Comparison of ENCODE assay signal across 8 mouse cellular contexts in the genomic region with DNA sequence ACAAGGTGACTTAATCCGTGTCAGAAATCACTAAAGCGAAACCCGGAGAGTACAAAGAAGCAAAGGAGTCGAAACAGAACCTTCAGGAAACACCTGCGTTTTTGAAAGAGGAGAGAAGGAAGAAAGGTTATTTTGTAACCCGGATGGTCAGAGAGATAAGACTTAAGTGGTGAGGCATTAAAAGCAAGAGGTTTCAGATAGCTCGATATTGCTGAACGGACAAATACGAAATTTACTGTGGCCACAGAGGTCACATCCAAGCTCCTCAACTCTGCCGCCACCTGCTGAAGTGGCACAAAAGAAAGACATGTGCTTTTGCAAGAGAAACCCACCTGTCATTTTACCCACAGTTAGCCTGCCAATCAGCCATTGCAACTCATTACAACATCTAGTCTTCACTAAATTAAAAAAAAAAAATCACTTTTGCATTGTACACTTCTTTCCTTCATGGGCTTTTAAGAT. TPM values are rescaled to one million over a fixed set of nuclear protein-coding genes. Genes with fewer than 3 reads are reported as not detected.
DNase-seq lines count a peak whose midpoint lies in the region; ATAC-seq and TF ChIP-seq lines count a peak whose summit lies in the region.

No protein-coding gene starts in this region.

- no peak for DNase-seq in gastrocnemius, adult 2 months
- no peak for DNase-seq in gastrocnemius, adult 8-10 months (ENCODE audit: low spot score in 2 of 2)
- DNase-seq in MEL (ENCODE audit: low read depth, low spot score), result peak; percentile 81
- peak; percentile 24 for DNase-seq in kidney, postnatal 10 days
- DNase-seq in frontal cortex, adult 2 months (ENCODE audit: extremely low spot score in 1 of 2, low spot score in 1 of 2), result no peak
- DNase-seq in urinary bladder, adult 2 months (ENCODE audit: low spot score), result no peak

- H3K4me3 ChIP-seq in gastrocnemius, adult 2 months, result peak overlapping the region; percentile 98
- H3K4me3 ChIP-seq in MEL (ENCODE audit: control insufficient read depth in 1 of 2, insufficient read depth in 1 of 2, low read depth in 2 of 2, low read length in 2 of 2), result peak overlapping the region; percentile 56 to 77
- H3K4me3 ChIP-seq in forebrain, embryonic 16.5 days (replicated peaks; ENCODE audit: low read length), result peak overlapping the region; percentile 92; the same call in 1 of the 2 replicates
- peak overlapping the region; percentile 55; the same call in 1 of the 2 replicates for H3K4me3 ChIP-seq in midbrain, embryonic 15.5 days

- peak overlapping the region; percentile 57 for H3K4me2 ChIP-seq in forebrain, embryonic 16.5 days (ENCODE audit: low read length)
- H3K4me2 ChIP-seq in midbrain, embryonic 15.5 days, result peak overlapping the region; percentile 49; the same call in 1 of the 2 replicates

- intact Hi-C loops in gastrocnemius, adult 2 months (cut with DNase I), result loop anchor here (5.0 kb wide), 1 partner anchor 327 kb away; the partner anchor contains the start of genes Swt1 and Trmt1l

- WGBS in forebrain, embryonic 16.5 days, result 84% methylated on average over 10 of the region's 10 CpGs
- WGBS in midbrain, embryonic 15.5 days, result 72% methylated on average over 10 of the region's 10 CpGs

- H3K27me3 ChIP-seq in MEL (ENCODE audit: control insufficient read depth in 1 of 2, insufficient read depth in 2 of 2, low read length in 2 of 2), result no peaks in the 10 kb centered on the region
- no peaks in the 10 kb centered on the region for H3K27me3 ChIP-seq in forebrain, embryonic 16.5 days (replicated peaks; ENCODE audit: control insufficient read depth, insufficient read depth, low read length)
- no peaks in the 10 kb centered on the region for H3K27me3 ChIP-seq in midbrain, embryonic 15.5 days (replicated peaks)

- H3K9ac ChIP-seq in MEL (ENCODE audit: control insufficient read depth, low read depth, low read length, poor library complexity, severe bottlenecking), result peak overlapping the region; percentile 72
- no peak overlapping the region; the same call in 1 of the 2 replicates for H3K9ac ChIP-seq in forebrain, embryonic 16.5 days (replicated peaks; ENCODE audit: low read depth, low read length)
- no peak overlapping the region for H3K9ac ChIP-seq in midbrain, embryonic 15.5 days

- TF ChIP-seq POLR2A in MEL (IDR thresholded peaks at IDR 0.05; ENCODE audit: control insufficient read depth in 1 of 2, insufficient read depth in 1 of 2, low read depth in 1 of 2, low read length in 2 of 2, poor library complexity in 1 of 2), result no peak

- peaks cover 0 to 28% of the 10 kb centered on the region in 2 experiments; a peak in 2 of 4 replicates for H3K36me3 ChIP-seq in MEL (ENCODE audit: control insufficient read depth in 1 of 2, insufficient read depth in 2 of 2, low read length in 2 of 2)
- H3K36me3 ChIP-seq in forebrain, embryonic 16.5 days (ENCODE audit: control insufficient read depth, insufficient read depth), result no peaks in the 10 kb centered on the region
- no peaks in the 10 kb centered on the region for H3K36me3 ChIP-seq in midbrain, embryonic 15.5 days (replicated peaks)

- TF ChIP-seq RAD21 in MEL (IDR thresholded peaks at IDR 0.05; ENCODE audit: low read depth, low read length), result peak; percentile 9

- H3K79me2 ChIP-seq in MEL (ENCODE audit: control insufficient read depth, insufficient read depth, low read length, poor library complexity), result peaks cover 17% of the 10 kb centered on the region

- peak overlapping the region; percentile 94 for H3K27ac ChIP-seq in gastrocnemius, adult 2 months
- H3K27ac ChIP-seq in MEL (ENCODE audit: control insufficient read depth, low read depth, low read length), result peak overlapping the region; percentile 73
- H3K27ac ChIP-seq in forebrain, embryonic 16.5 days (ENCODE audit: low read length), result no peak overlapping the region
- H3K27ac ChIP-seq in midbrain, embryonic 15.5 days, result no peak overlapping the region

- peaks cover 9 to 16% of the 10 kb centered on the region in 2 experiments for H3K4me1 ChIP-seq in MEL (ENCODE audit: control insufficient read depth in 1 of 2, insufficient read depth in 2 of 2, low read length in 2 of 2)
- H3K4me1 ChIP-seq in forebrain, embryonic 16.5 days (replicated peaks; ENCODE audit: control insufficient read depth, insufficient read depth, low read length), result peaks cover 9% of the 10 kb centered on the region
- H3K4me1 ChIP-seq in midbrain, embryonic 15.5 days, result peaks cover 19% of the 10 kb centered on the region

- no peak for ATAC-seq in forebrain, embryonic 16.5 days
- ATAC-seq in midbrain, embryonic 15.5 days (replicated peaks), result no peak

- TF ChIP-seq EP300 in MEL (IDR thresholded peaks at IDR 0.05; ENCODE audit: low read depth in 1 of 2, low read length in 2 of 2), result peak; percentile 53 to 68

- TF ChIP-seq CTCF in gastrocnemius, adult 2 months (IDR thresholded peaks at IDR 0.05), result no peak
- TF ChIP-seq CTCF in MEL (IDR thresholded peaks at IDR 0.05 in 2 of 3, conservative IDR thresholded peaks at IDR 0.05 in 1 of 3; ENCODE audit: control insufficient read depth in 1 of 3, insufficient read depth in 1 of 3, low read depth in 2 of 3, low read length in 3 of 3, poor library complexity in 1 of 3, severe bottlenecking in 1 of 3), result peak in 2 of 3 experiments; percentile 10; a peak in 2 of 6 replicates

- no peaks in the 10 kb centered on the region for H3K9me3 ChIP-seq in MEL (replicated peaks; ENCODE audit: insufficient read depth, low read length)
- H3K9me3 ChIP-seq in forebrain, embryonic 16.5 days (ENCODE audit: control insufficient read depth, low read length), result no peaks in the 10 kb centered on the region
- H3K9me3 ChIP-seq in midbrain, embryonic 15.5 days, result no peaks in the 10 kb centered on the region

TF ChIP-seq in MEL, 35 proteins besides CTCF, POLR2A, EP300 and RAD21 (continues in another document):
- TF ChIP-seq BHLHE40 (IDR thresholded peaks at IDR 0.05; ENCODE audit: borderline replicate concordance, low read depth, low read length) (no peak), CHD1 (IDR thresholded peaks at IDR 0.05; ENCODE audit: low read depth, low read length) (peak; percentile 87; the same call in 1 of the 2 replicates), MXI1 (IDR thresholded peaks at IDR 0.05; ENCODE audit: low read depth, low read length) (peak; percentile 97), ZKSCAN1 (IDR thresholded peaks at IDR 0.05; ENCODE audit: low read depth, low read length) (no peak), ETS1 (IDR thresholded peaks at IDR 0.05; ENCODE audit: low read depth, low read length) (peak; percentile 64), MAFK (IDR thresholded peaks at IDR 0.05; ENCODE audit: borderline replicate concordance, low read depth, low read length) (no peak), NELFE (IDR thresholded peaks at IDR 0.05; ENCODE audit: low read depth, low read length) (no peak; the same call in 1 of the 2 replicates), MYC (IDR thresholded peaks at IDR 0.05; ENCODE audit: low read depth, low read length) (peak; percentile 83; the same call in 1 of the 2 replicates), MYB (IDR thresholded peaks at IDR 0.05; ENCODE audit: low read depth, low read length) (no peak), MAX (IDR thresholded peaks at IDR 0.05; ENCODE audit: low read length) (peak; percentile 88), GABPA (IDR thresholded peaks at IDR 0.05; ENCODE audit: low read depth, low read length) (no peak), USF1 (IDR thresholded peaks at IDR 0.05; ENCODE audit: low read depth, low read length) (no peak), ELF1 (IDR thresholded peaks at IDR 0.05; ENCODE audit: low read depth, low read length) (no peak), ZC3H11A (IDR thresholded peaks at IDR 0.05; ENCODE audit: low read depth, low read length) (no peak), JUND (IDR thresholded peaks at IDR 0.05; ENCODE audit: low read depth, low read length) (no peak), HCFC1 (IDR thresholded peaks at IDR 0.05; ENCODE audit: low read depth, low read length) (no peak; the same call in 1 of the 2 replicates), KAT2A (conservative IDR thresholded peaks at IDR 0.05; ENCODE audit: low read depth, low read length) (no peak), ZMIZ1 (IDR thresholded peaks at IDR 0.05; ENCODE audit: low read depth, low read length) (peak; percentile 32; the same call in 1 of the 2 replicates), NRF1 (IDR thresholded peaks at IDR 0.05; ENCODE audit: insufficient read depth, low read depth, low read length, poor library complexity, severe bottlenecking) (no peak), UBTF (IDR thresholded peaks at IDR 0.05; ENCODE audit: borderline replicate concordance, insufficient read depth, low read depth, low read length) (no peak), USF2 (IDR thresholded peaks at IDR 0.05; ENCODE audit: borderline replicate concordance in 1 of 2, insufficient read depth in 1 of 2, low read depth in 1 of 2, low read length in 2 of 2) (no peak), CHD2 (IDR thresholded peaks at IDR 0.05; ENCODE audit: low read length) (no peak), TBP (IDR thresholded peaks at IDR 0.05; ENCODE audit: low read depth, low read length) (0 out of 2 replicates have a peak, but pooled peaks have one; percentile 15), ZNF384 (IDR thresholded peaks at IDR 0.05; ENCODE audit: low read depth, low read length) (peak; percentile 77), MEF2A (IDR thresholded peaks at IDR 0.05; ENCODE audit: extremely low read depth, insufficient replicate concordance, low read depth, low read length, poor library complexity, severe bottlenecking) (no peak), E2F4 (IDR thresholded peaks at IDR 0.05; ENCODE audit: borderline replicate concordance, low read depth, low read length) (no peak), SMC3 (IDR thresholded peaks at IDR 0.05; ENCODE audit: low read depth, low read length) (peak; percentile 34), TCF12 (IDR thresholded peaks at IDR 0.05; ENCODE audit: low read depth, low read length) (peak; percentile 83), SIN3A (IDR thresholded peaks at IDR 0.05; ENCODE audit: low read length) (peak; percentile 41; the same call in 1 of the 2 replicates), GATA1 (IDR thresholded peaks at IDR 0.05; ENCODE audit: low read depth, low read length) (peak; percentile 57)

RNA-seq across cellular contexts. Expression of gene Edem3, which starts 1.1 kb away (rescaled TPM):
- total RNA-seq in gastrocnemius, adult 2 months (2021), result 10 to 100 TPM; 21.1 to 23.6 TPM
- total RNA-seq in gastrocnemius, adult 8-10 months (2022), result 10 to 100 TPM; 17.8 to 25.5 (median 20.7) TPM
- 13.4 and 15.6 TPM in 2 replicates for total RNA-seq in MEL (2012; rRNA removed)
- 10 to 100 TPM in 1 of 2 experiments, not detected in 1; 11.6 TPM for polyA plus RNA-seq in MEL (2012; ENCODE audit: insufficient read depth in 1 of 2, insufficient read length in 2 of 2, low read depth in 1 of 2, low replicate concordance in 2 of 2, missing spikeins in 1 of 2)
- 21.2 and 21.5 TPM in 2 replicates for polyA plus RNA-seq in forebrain, embryonic 16.5 days (2015; fragmentation: Nextera tagmentation; extraction: Ambion mirVana)
- polyA plus RNA-seq in midbrain, embryonic 15.5 days (2015; fragmentation: Nextera tagmentation; extraction: Ambion mirVana), result 20.3 and 22.3 TPM in 2 replicates
- polyA plus RNA-seq in frontal cortex, adult 2 months (2012; rRNA removed), result 17.7 and 20.2 TPM in 2 replicates
- 12.3 and 12.8 TPM in 2 replicates for polyA plus RNA-seq in urinary bladder, adult 2 months (2012; rRNA removed)

Comparison
In these comparisons a context has a peak if more than half of its experiments do, and no peak if none do; other contexts are left out.
1. DNase-seq: peak in MEL (single experiment) and kidney, postnatal 10 days (single experiment); none in gastrocnemius, adult 2 months (single experiment), gastrocnemius, adult 8-10 months (0 of 2), frontal cortex, adult 2 months (0 of 2) and urinary bladder, adult 2 months (single experiment).
2. H3K27ac ChIP-seq: peak in gastrocnemius, adult 2 months (single experiment) and MEL (single experiment); none in forebrain, embryonic 16.5 days (single experiment) and midbrain, embryonic 15.5 days (single experiment).
3. Peak in every context shown above with its lines, with median percentiles within 50 percentile points of each other: H3K4me3 ChIP-seq.